Mouse (Mus musculus) spleen, postnatal 14 days (tissue): ENCODE results near the gene Epb41l4b.

ENCODE experiments used
- DNase-seq, 2 experiments: peaks; one replicate each; pipeline ENCODE4 v3.0.0; 2021 to 2022; ENCODE audit warnings: low spot score in 2 of 2

The Epb41l4b gene

GRCm38 (mm10) chr4:57153068-57153835 lies 10.0 kb upstream of the Epb41l4b start:
- DNase-seq = no peak

GRCm38 (mm10) chr4:57148182-57148581 lies 4.9 kb upstream of the Epb41l4b start:
- DNase-seq = no peak

- DNase-seq = peak in 1 of 2 experiments; percentile 5
Observed at GRCm38 (mm10) chr4:57142374-57143025, 737 bp downstream of the Epb41l4b start.

- peak in 1 of 2 experiments; percentile 3 for DNase-seq
Observed at GRCm38 (mm10) chr4:57141908-57142361, 1.3 kb downstream of the Epb41l4b start.

- no peak for DNase-seq
Observed at GRCm38 (mm10) chr4:57140992-57141717, 2.1 kb downstream of the Epb41l4b start.

GRCm38 (mm10) chr4:57140200-57140799 lies 2.9 kb downstream of the Epb41l4b start:
- DNase-seq = no peak

GRCm38 (mm10) chr4:57139433-57139832 lies 3.8 kb downstream of the Epb41l4b start:
- DNase-seq = no peak

GRCm38 (mm10) chr4:57138093-57138440 lies 5.2 kb downstream of the Epb41l4b start:
- no peak for DNase-seq

GRCm38 (mm10) chr4:57137371-57138092 lies 5.7 kb downstream of the Epb41l4b start:
- no peak for DNase-seq

- no peak for DNase-seq
Observed at GRCm38 (mm10) chr4:57135431-57135830, 7.8 kb downstream of the Epb41l4b start.

GRCm38 (mm10) chr4:57134554-57134953 lies 8.7 kb downstream of the Epb41l4b start:
- DNase-seq = no peak

- DNase-seq = no peak
Observed at GRCm38 (mm10) chr4:57131839-57132238, 11.4 kb downstream of the Epb41l4b start.

- DNase-seq = no peak
Observed at GRCm38 (mm10) chr4:57129718-57130515, 13.3 kb downstream of the Epb41l4b start.

GRCm38 (mm10) chr4:57123003-57123402 lies 20.2 kb downstream of the Epb41l4b start:
- no peak for DNase-seq

- DNase-seq = no peak
Observed at GRCm38 (mm10) chr4:57122166-57122565, 21.1 kb downstream of the Epb41l4b start.

- no peak for DNase-seq
Observed at GRCm38 (mm10) chr4:57120563-57120962, 22.7 kb downstream of the Epb41l4b start.

GRCm38 (mm10) chr4:57119976-57120375 lies 23.3 kb downstream of the Epb41l4b start:
- DNase-seq = no peak

- DNase-seq = no peak
Observed at GRCm38 (mm10) chr4:57118883-57119282, 24.4 kb downstream of the Epb41l4b start.

- no peak for DNase-seq
Observed at GRCm38 (mm10) chr4:57116278-57116677, 27.0 kb downstream of the Epb41l4b start.
